Comparison of ENCODE assay signal across 18 mouse cellular contexts in the genomic region with DNA sequence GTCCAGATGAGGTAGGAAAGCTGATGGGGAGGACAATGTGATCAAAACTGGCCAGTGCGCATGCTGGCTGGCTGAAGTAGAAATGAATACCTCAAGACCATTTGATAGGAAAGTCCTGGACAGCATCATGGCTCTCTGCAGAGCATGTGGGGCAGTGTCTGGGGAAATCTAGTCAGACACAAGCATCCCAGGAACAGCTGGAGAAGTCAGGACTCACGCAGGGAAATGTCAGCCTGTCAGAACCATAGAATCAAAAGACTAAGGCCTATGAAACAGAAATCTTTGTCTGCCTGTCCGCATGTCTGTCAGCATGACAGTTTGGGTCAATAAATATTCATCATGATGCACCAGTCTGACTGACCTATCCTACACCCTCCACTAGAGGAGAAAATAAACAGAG.
"Had no signal": no experiment of that assay in that cellular context is flagged by ENCODE, and none has a peak within 500 bp of the region (broad histone marks: within the 10 kb centered on the region; RNA-seq: fewer than 3 reads in every experiment).

No protein-coding gene starts in this region.

- H3K27ac ChIP-seq: lung, embryonic 15.5 days; macrophage; midbrain, embryonic 13.5 days; neural tube, embryonic 12.5 days; stomach, embryonic 15.5 days; stomach, postnatal 0 days had no signal

- H3K9ac ChIP-seq: liver, postnatal 0 days; lung, embryonic 15.5 days; midbrain, embryonic 13.5 days; neural tube, embryonic 12.5 days; stomach, embryonic 15.5 days had no signal

- H3K36me3 ChIP-seq: lung, embryonic 15.5 days; midbrain, embryonic 13.5 days; neural tube, embryonic 12.5 days; stomach, embryonic 15.5 days had no signal

- H3K4me2 ChIP-seq: lung, embryonic 15.5 days; midbrain, embryonic 11.5 days; midbrain, embryonic 13.5 days; neural tube, embryonic 12.5 days; stomach, embryonic 15.5 days had no signal

- H3K4me1 ChIP-seq: lung, embryonic 15.5 days; megakaryocyte, embryonic 14.5 days; midbrain, embryonic 13.5 days; neural tube, embryonic 12.5 days; stomach, embryonic 15.5 days had no signal

- H3K4me3 ChIP-seq: lung, embryonic 15.5 days; megakaryocyte, embryonic 14.5 days; midbrain, embryonic 13.5 days; neural tube, embryonic 12.5 days; stomach, embryonic 15.5 days had no signal

- DNase-seq: liver, postnatal 0 days; lung, adult 2 months; lung, postnatal 14 days; lung, postnatal 36 days; right cerebral cortex, postnatal 14 days; thymus, adult 2 months; thymus, postnatal 25 days; thymus, postnatal 4 days had no signal

- H3K9me3 ChIP-seq: lung, embryonic 15.5 days; midbrain, embryonic 13.5 days; neural tube, embryonic 12.5 days; stomach, embryonic 15.5 days had no signal

- H3K27me3 ChIP-seq: lung, embryonic 15.5 days; megakaryocyte, embryonic 14.5 days; midbrain, embryonic 13.5 days; neural tube, embryonic 12.5 days; stomach, embryonic 15.5 days had no signal

- ATAC-seq: liver, postnatal 0 days; lung, postnatal 0 days; midbrain, embryonic 13.5 days; midbrain, embryonic 16.5 days had no signal
